Mouse (Mus musculus) limb, embryonic 12.5 days (tissue): ENCODE data around the gene Prune2. TPM values are rescaled to one million over a fixed set of nuclear protein-coding genes. Genes with fewer than 3 reads are reported as not detected.
A peak's percentile ranks its signal among the peaks of the same experiment; 100 is the strongest.

ENCODE experiments used
- ATAC-seq: fragments of 200-750 bp; cut with Nextera tagmentation; 2 replicates; pipeline ENCODE4 v1.8.0; 2017; ENCODE audit warnings: low read depth, moderate TSS enrichment; ENCODE audit not compliant: insufficient number of reproducible peaks, insufficient read depth, low FRiP score, low TSS enrichment
- H3K27ac ChIP-seq: fragments of 300-500 bp; sonication (generic); 2 replicates; pipeline ENCODE4 v1.5.1; 2016; ENCODE audit warnings: mild to moderate bottlenecking, moderate library complexity
- H3K27me3 ChIP-seq: fragments of 300-500 bp; sonication (generic); 2 replicates; pipeline ENCODE4 v1.6.1; 2016; ENCODE audit warnings: mild to moderate bottlenecking, moderate library complexity
- H3K36me3 ChIP-seq: fragments of 300-500 bp; sonication (generic); 2 replicates; pipeline ENCODE4 v1.6.1; 2016; ENCODE audit warnings: mild to moderate bottlenecking, moderate library complexity
- H3K4me1 ChIP-seq: fragments of 300-500 bp; sonication (generic); replicated peaks from 2 replicates; pipeline ENCODE4 v1.6.1; 2016
- H3K4me2 ChIP-seq: fragments of 300-500 bp; sonication (generic); 2 replicates; pipeline ENCODE4 v1.6.1; 2016; ENCODE audit warnings: mild to moderate bottlenecking, moderate library complexity
- H3K4me3 ChIP-seq: fragments of 300-500 bp; sonication (generic); replicated peaks from 2 replicates; pipeline ENCODE4 v1.5.1; 2016; ENCODE audit warnings: mild to moderate bottlenecking
- H3K9ac ChIP-seq: fragments of 300-500 bp; sonication (generic); replicated peaks from 2 replicates; pipeline ENCODE4 v1.6.1; 2016; ENCODE audit warnings: mild to moderate bottlenecking, moderate library complexity
- H3K9me3 ChIP-seq: fragments of 300-500 bp; sonication (generic); 2 replicates; pipeline ENCODE4 v1.6.1; 2016; ENCODE audit warnings: mild to moderate bottlenecking, moderate library complexity
- WGBS: fragments of 180-500 bp; shearing (Covaris S2); methylation state at CpG from one replicate; pipeline ENCODE4 v1.1.7; 2016; 5-methylcytosine and 5-hydroxymethylcytosine counted together
- polyA plus RNA-seq: library from polyadenylated mRNA; unstranded; fragments of >200 nt; fragmentation: Nextera tagmentation; extraction: Ambion mirVana; gene quantifications from 2 replicates; pipeline ENCODE4 v1.2.1, GENCODE M21; 2016

Gene Prune2
- polyA plus RNA-seq, 1 experiment from 2014 or later: 0.80 TPM

DNA sequence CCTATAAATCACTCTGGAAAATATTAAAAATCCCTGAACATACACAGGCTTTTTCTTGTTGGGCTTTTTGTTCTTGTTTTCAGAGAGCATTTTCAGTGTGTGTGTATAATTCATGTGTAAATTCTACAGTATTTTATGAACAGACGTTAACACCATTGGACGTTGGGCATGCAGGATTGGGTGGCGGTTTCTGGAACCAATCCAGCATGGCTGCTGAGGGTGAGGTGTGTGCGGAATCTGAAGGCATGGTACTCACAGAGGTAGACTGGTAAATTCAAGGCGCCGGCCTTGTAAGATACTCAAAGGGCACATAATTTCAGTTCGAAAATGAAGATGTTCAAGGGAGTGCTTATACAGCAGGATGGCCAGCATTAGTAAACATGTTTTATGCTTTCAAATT is 251.2 kb downstream of the Prune2 start:
- no peak overlapping the region for H3K4me2 ChIP-seq
- 81% methylated on average over 7 of the region's 7 CpGs for WGBS
- H3K27me3 ChIP-seq: no peaks in the 10 kb centered on the region
- no peaks in the 10 kb centered on the region for H3K4me1 ChIP-seq
- ATAC-seq: no peak
- no peak overlapping the region for H3K9ac ChIP-seq
- no peak overlapping the region for H3K4me3 ChIP-seq
- H3K9me3 ChIP-seq: no peaks in the 10 kb centered on the region
- H3K36me3 ChIP-seq: no peaks in the 10 kb centered on the region
- no peak overlapping the region for H3K27ac ChIP-seq

DNA sequence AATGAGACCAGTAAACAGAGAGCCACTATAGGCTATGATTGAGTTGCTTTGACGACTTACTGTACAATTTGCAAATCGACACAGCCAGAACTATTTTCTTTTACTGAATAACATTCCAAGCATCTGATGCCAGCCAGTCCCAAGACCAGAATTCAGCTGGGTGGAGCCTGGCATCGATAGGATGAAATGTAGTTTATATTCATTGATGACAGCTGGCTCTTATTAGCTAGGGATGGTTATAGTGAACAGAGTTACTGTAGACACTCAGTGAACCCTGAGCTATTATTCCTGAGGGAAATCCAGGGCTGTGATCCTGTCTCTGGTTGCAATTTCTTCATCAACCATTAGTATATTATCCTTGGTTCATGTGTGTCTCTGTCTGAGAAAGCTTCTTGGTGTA is 254.6 kb downstream of the Prune2 start:
- 80% methylated on average over 3 of the region's 3 CpGs for WGBS
- no peak overlapping the region for H3K9ac ChIP-seq

DNA sequence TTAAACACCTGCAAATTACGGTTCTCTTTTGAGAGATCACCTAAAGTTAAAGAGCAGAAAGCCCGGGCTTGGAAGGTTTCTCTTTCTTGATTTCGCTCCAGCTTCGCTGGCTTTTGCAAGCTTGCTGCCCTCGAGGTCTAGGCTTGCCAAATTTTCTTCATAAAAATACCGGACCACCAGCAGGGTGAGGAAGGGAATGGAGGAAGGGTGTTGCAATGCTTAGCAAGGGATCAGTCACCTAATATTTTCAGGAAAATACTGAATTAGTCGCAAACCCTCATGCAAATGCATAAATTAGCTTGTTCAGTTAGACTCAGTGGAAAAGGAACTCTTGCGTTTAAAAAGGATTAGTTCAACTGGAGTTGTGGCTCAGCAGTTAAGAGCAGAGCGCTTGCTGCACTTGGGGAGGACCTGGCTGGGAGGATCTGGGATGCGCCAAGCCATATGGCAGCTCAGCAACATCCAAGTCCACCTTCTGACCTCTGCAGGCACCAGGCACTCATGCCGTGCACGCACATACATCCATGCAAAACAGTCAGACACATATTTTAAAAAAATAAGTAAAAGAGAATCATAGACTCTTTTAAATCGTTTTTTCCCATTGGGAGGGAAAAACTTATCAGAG is 259.1 kb downstream of the Prune2 start:
- Histone ChIP-seq H3K9ac (no peak overlapping the region), H3K27ac (no peak overlapping the region), H3K9me3 (no peaks in the 10 kb centered on the region), H3K36me3 (no peaks in the 10 kb centered on the region), H3K4me2 (no peak overlapping the region), H3K4me3 (no peak overlapping the region), H3K4me1 (0 out of 2 replicates have a peak, but pooled peaks cover 2% of the 10 kb centered on the region), H3K27me3 (no peaks in the 10 kb centered on the region)
- 71% methylated on average over 13 of the region's 13 CpGs for WGBS
- no peak for ATAC-seq

More for the DNA sequence above, 254.6 kb downstream of the Prune2 start:
- H3K4me3 ChIP-seq: no peak overlapping the region
- no peaks in the 10 kb centered on the region for H3K27me3 ChIP-seq
- H3K4me1 ChIP-seq: 0 out of 2 replicates have a peak, but pooled peaks cover 2% of the 10 kb centered on the region
- no peak for ATAC-seq
- H3K4me2 ChIP-seq: no peak overlapping the region
- H3K27ac ChIP-seq: no peak overlapping the region
- no peaks in the 10 kb centered on the region for H3K9me3 ChIP-seq
- H3K36me3 ChIP-seq: no peaks in the 10 kb centered on the region

DNA sequence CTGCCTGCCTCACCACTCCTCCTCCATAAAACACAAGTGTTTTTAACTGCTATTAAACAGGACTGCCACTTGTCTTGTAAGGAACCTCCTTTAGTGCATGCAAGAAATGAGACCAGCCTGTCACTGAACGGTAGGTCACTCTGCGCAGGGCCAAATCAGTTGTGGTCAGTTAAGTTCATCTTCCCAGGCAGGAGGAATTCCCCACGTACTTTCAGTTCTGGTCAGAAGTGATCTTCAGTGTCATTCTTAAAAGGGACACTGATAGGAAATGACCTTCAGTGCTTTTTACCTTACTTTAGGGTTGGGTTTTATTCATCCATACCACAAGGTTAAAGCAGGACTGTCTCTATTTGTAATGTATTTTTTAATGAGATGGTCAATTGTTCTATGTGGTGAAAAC is 262.3 kb downstream of the Prune2 start:
- H3K4me3 ChIP-seq: no peak overlapping the region
- H3K27me3 ChIP-seq: no peaks in the 10 kb centered on the region
- no peaks in the 10 kb centered on the region for H3K36me3 ChIP-seq
- H3K9ac ChIP-seq: no peak overlapping the region
- 83% methylated on average over 3 of the region's 3 CpGs for WGBS
- ATAC-seq: no peak
- H3K27ac ChIP-seq: no peak overlapping the region
- H3K4me2 ChIP-seq: no peak overlapping the region
- 0 out of 2 replicates have a peak, but pooled peaks cover 2% of the 10 kb centered on the region for H3K4me1 ChIP-seq
- H3K9me3 ChIP-seq: no peaks in the 10 kb centered on the region

DNA sequence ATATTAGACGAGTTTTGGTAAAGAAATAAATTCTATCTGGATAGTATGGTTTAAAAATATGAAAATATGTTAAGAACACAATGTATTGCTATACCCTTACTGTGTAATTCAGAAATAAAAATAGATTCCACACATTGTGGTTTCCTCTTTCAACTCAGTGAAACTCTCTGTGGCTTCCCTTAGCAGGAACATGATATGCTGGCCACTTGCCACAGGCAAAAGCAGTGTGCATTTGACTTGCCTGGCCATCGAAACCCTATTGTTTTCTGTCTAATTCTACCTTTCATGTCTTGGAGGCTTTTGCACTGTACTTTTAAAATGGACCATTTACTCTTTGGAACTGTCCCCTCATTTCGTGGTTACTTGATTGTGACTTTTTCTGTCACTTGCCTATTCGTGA is 267.9 kb downstream of the Prune2 start:
- no peak overlapping the region for H3K27ac ChIP-seq
- no peak overlapping the region for H3K4me2 ChIP-seq
- H3K36me3 ChIP-seq: no peaks in the 10 kb centered on the region
- no peaks in the 10 kb centered on the region for H3K27me3 ChIP-seq
- peaks cover 4% of the 10 kb centered on the region; the same call in 1 of the 2 replicates for H3K9me3 ChIP-seq
- H3K4me1 ChIP-seq: no peaks in the 10 kb centered on the region
- WGBS: 88% methylated on average over 4 of the region's 4 CpGs
- H3K4me3 ChIP-seq: no peak overlapping the region
- ATAC-seq: no peak
- H3K9ac ChIP-seq: no peak overlapping the region

DNA sequence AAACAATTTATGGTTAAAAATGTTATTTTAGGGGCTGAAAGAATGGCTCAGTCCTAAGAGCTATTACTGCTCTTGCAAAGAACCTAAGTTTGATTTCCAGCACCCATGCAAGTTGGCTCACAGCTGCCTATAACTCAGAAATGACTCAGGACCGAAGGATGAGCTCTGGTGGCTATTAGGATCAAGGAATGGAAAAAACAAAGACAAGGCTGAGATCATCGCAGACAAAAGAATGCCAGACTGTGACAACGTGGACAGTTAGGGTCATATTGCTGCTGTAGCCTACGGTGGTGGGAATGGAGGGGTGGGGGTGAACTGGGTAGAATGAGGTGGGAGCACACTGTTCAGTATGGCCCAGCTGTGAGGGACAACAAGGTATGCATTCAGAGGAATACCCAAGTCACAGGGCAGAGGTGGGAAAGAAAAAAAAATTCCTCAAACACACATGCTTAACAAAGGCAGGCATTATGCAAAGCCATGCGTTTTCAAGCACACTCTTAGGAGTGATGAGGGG is 269.7 kb downstream of the Prune2 start:
- 72% methylated on average over 5 of the region's 5 CpGs for WGBS

DNA sequence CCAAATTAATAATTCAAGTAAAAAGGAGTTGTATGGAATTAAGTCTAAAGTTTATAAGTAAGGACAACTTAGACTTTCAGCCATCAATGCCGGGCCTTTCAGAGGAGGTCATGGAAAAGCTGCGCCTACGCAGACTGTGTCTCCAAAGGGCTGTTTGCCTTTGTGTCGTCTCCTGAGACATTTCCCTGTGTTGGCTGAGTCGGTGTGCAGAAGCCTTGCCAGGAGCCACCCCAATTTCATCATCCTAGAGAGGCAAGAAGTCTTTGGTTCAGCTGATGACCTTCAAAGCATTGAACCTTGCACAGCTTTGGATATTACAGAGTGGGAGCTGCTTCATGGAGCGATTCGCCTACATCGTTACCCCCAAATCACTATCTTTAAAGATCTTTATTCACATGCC is 270.2 kb downstream of the Prune2 start:
- WGBS: 87% methylated on average over 8 of the region's 8 CpGs
- H3K27ac ChIP-seq: peak overlapping the region; percentile 57; the same call in 1 of the 2 replicates

More for the DNA sequence above, 269.7 kb downstream of the Prune2 start:
- Histone ChIP-seq H3K27me3 (no peaks in the 10 kb centered on the region), H3K9ac (no peak overlapping the region), H3K9me3 (peaks cover 8% of the 10 kb centered on the region; the same call in 1 of the 2 replicates), H3K4me2 (no peak overlapping the region), H3K27ac (peak overlapping the region; percentile 58), H3K4me3 (no peak overlapping the region), H3K36me3 (no peaks in the 10 kb centered on the region), H3K4me1 (no peaks in the 10 kb centered on the region)
- ATAC-seq: peak; percentile 73

DNA sequence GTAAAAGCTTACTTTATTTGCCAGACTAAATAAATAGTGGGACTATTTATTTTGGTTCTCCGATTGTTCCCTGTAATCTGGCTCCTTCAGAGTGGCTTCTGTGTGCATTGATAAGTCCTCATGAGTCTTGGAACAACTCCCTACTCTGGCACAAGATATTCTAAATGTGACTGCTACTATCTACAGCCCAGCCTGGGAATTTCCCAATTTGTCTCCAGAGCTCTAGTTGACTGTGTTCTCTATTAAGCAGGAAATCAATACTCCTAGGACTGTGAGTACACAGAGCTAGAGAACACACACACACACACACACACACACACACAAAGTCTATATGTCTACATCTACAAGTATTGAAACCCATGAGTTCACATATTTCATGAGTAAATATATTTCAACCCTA is 274.1 kb downstream of the Prune2 start:
- Histone ChIP-seq H3K4me1 (no peaks in the 10 kb centered on the region), H3K36me3 (no peaks in the 10 kb centered on the region), H3K27ac (no peak overlapping the region), H3K4me2 (no peak overlapping the region), H3K4me3 (no peak overlapping the region), H3K9me3 (peaks cover 8% of the 10 kb centered on the region; the same call in 1 of the 2 replicates), H3K27me3 (no peaks in the 10 kb centered on the region), H3K9ac (no peak overlapping the region)
- 86% methylated on average over 1 of the region's 1 CpGs for WGBS
- ATAC-seq: no peak

More for the DNA sequence above, 270.2 kb downstream of the Prune2 start:
- ATAC-seq: no peak
- Histone ChIP-seq H3K4me3 (no peak overlapping the region), H3K27me3 (no peaks in the 10 kb centered on the region), H3K4me2 (no peak overlapping the region), H3K9me3 (peaks cover 8% of the 10 kb centered on the region; the same call in 1 of the 2 replicates), H3K36me3 (no peaks in the 10 kb centered on the region), H3K9ac (no peak overlapping the region), H3K4me1 (no peaks in the 10 kb centered on the region)

DNA sequence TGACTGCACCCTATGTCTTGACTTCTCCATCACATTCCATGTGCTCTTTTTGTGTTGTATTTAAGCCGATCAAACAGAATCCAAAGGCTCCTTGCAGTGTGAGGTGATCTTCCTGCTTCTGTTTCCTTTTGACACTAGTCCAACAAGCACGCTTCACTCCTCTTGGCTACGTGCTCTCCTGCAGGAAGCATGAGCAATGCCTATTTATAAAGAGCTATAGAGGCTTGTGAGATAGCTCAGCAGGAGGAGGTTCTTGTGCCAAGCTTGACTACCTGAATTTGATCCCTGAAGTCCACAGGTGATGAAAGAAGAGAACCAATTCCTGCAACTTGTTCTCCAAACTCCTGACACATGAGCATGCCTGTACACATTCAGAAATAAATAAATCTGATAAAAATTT is 282.6 kb downstream of the Prune2 start:
- no peaks in the 10 kb centered on the region for H3K27me3 ChIP-seq
- no peak for ATAC-seq
- H3K36me3 ChIP-seq: no peaks in the 10 kb centered on the region
- no peak overlapping the region for H3K4me2 ChIP-seq
- H3K4me1 ChIP-seq: peaks cover 5% of the 10 kb centered on the region; the same call in 1 of the 2 replicates
- no peak overlapping the region for H3K9ac ChIP-seq
- no peak overlapping the region for H3K27ac ChIP-seq
- no peaks in the 10 kb centered on the region for H3K9me3 ChIP-seq
- 89% methylated on average over 3 of the region's 3 CpGs for WGBS
- no peak overlapping the region for H3K4me3 ChIP-seq

DNA sequence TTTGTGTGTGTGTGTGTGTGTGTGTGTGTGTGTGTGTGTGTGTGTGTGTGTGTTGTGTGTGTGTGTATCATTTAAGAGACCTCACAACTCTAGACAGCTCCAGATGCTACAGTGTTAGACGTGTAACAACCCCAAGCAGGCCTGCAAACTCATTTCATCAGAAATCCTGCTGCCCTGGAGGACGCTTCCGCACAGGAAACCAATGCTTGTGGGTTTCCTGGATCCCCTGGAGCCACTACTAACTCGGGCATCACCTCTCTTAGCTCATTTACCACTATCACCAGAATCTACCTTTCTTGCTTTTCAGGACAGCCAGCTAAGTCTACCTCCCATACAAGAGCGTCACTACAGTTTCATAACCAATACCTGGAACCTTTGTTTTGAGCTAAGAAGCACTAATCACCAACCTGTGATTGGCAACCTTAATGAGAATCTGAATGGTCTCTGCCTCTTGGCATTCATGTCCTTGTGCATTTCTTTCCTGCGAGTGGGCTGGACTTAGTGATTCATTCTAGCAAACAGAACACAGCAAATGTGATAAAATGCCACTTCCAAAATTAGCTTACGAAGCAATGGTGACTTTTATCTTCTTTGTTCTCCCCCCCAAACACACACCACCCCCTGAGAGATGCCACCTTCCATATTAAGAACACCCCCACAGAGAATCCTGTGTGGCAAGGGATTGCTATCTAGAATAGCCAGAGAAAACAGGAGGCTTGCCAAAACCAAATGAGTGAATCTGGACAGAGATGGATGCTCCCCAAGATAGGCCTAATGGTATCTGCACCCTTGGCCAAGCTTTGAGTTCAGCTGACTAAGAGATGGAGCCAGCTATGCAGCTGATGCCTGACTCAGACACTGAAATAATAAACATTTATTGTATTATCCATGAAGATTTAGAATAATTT is 284.5 kb downstream of the Prune2 start:
- WGBS: 85% methylated on average over 7 of the region's 7 CpGs
- H3K27me3 ChIP-seq: no peaks in the 10 kb centered on the region
- no peak overlapping the region for H3K4me3 ChIP-seq
- H3K36me3 ChIP-seq: no peaks in the 10 kb centered on the region
- H3K4me2 ChIP-seq: no peak overlapping the region
- peaks cover 13% of the 10 kb centered on the region for H3K4me1 ChIP-seq
- H3K27ac ChIP-seq: no peak overlapping the region
- no peaks in the 10 kb centered on the region for H3K9me3 ChIP-seq
- no peak overlapping the region for H3K9ac ChIP-seq
- ATAC-seq: no peak

DNA sequence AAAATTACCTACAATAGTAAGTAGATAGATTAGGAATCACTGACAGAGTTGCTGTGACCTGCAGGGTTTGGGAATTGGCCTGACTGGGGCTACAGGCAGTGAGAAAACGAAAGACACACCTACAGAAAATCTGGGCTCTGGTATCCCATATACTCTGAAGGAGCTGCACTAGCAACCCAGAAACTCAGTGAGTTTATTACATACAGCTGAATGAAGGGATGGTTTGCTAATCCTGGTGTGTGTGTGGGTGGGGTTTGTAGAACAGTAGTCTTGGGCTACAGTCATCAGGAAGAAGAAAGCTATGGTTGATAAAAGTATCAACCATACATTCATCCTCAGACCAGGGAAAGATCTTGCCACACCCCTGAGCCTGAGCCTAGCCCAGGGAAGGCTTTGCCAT is 285.3 kb downstream of the Prune2 start:
- H3K4me1 ChIP-seq: peaks cover 13% of the 10 kb centered on the region
- ATAC-seq: no peak
- no peak overlapping the region for H3K9ac ChIP-seq
- no peak overlapping the region for H3K4me3 ChIP-seq
- H3K4me2 ChIP-seq: no peak overlapping the region
- WGBS: 89% methylated on average over 1 of the region's 1 CpGs
- no peaks in the 10 kb centered on the region for H3K36me3 ChIP-seq
- H3K27ac ChIP-seq: no peak overlapping the region
- no peaks in the 10 kb centered on the region for H3K9me3 ChIP-seq
- H3K27me3 ChIP-seq: no peaks in the 10 kb centered on the region
